Mouse (Mus musculus) bone marrow, adult 2 months (tissue): ENCODE measurements around the gene Ubap1.

Source experiments
- CTCF ChIP-seq: fragments of 200-500 bp; IDR thresholded peaks from 2 replicates; pipeline ENCODE4 v1.5.1; 2011; ENCODE audit warnings: low read length, control low read depth; ENCODE audit not compliant: control insufficient read depth, insufficient read depth
- POLR2A ChIP-seq: fragments of 200-500 bp; IDR thresholded peaks from 2 replicates; pipeline ENCODE4 v1.6.1; 2011; ENCODE audit warnings: low read depth, mild to moderate bottlenecking, control low read depth, low read length, borderline replicate concordance; ENCODE audit not compliant: control insufficient read depth

DNA sequence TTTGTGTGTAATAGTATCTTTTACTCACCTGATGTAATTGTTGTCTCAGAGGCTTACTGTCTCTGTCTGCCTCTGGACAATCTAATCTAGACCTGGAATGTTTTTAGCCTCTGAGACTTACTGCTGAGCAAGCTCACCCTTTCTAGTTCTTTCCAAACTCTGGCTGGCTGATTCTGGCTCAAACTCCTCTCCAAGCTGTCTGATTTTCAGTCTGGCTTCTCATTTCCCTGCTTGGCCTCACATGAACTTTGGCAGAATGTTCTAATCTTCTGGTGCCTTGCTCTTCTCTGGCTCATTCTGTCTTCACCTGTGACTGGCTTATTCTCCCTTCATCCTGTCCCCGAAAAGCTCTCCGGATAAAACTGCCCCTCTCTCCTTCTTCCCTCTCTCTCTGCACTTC lies 2.8 kb upstream of the Ubap1 start:
- no peak for TF ChIP-seq CTCF
- TF ChIP-seq POLR2A, result no peak
